Mouse (Mus musculus) hindbrain, embryonic 11.5 days (tissue): ENCODE results near the gene Abl1. TPM values are rescaled to one million over a fixed set of nuclear protein-coding genes. Genes with fewer than 3 reads are reported as not detected.

Experiments used
- ATAC-seq: fragments of 200-750 bp; cut with Nextera tagmentation; 2 replicates; pipeline ENCODE4 v1.8.0; 2017; ENCODE audit warnings: mild to moderate bottlenecking, moderate TSS enrichment, moderate library complexity; ENCODE audit not compliant: low FRiP score
- DNase-seq: peaks from one replicate; pipeline ENCODE4 v3.0.0-alpha.2; 2015; ENCODE audit warnings: low spot score
- H3K27ac ChIP-seq: fragments of 300-500 bp; sonication (generic); 2 replicates; pipeline ENCODE4 v1.5.1; 2014; ENCODE audit warnings: mild to moderate bottlenecking, low read depth, low read length
- H3K27me3 ChIP-seq: fragments of 300-500 bp; sonication (generic); 2 replicates; pipeline ENCODE4 v1.6.1; 2014; ENCODE audit warnings: mild to moderate bottlenecking, low read length, moderate library complexity, mixed read lengths; ENCODE audit not compliant: control insufficient read depth, insufficient read depth
- H3K36me3 ChIP-seq: fragments of 300-500 bp; sonication (generic); 2 replicates; pipeline ENCODE4 v1.6.1; 2014; ENCODE audit warnings: mild to moderate bottlenecking, low read length, moderate library complexity, mixed read lengths; ENCODE audit not compliant: control insufficient read depth, insufficient read depth
- H3K4me1 ChIP-seq: fragments of 300-500 bp; sonication (generic); replicated peaks from 2 replicates; pipeline ENCODE4 v1.6.1; 2014; ENCODE audit warnings: low read length, mixed read lengths; ENCODE audit not compliant: control insufficient read depth, insufficient read depth
- H3K4me2 ChIP-seq: fragments of 300-500 bp; sonication (generic); replicated peaks from 2 replicates; pipeline ENCODE4 v1.6.1; 2014; ENCODE audit warnings: mild to moderate bottlenecking, low read depth, low read length
- H3K4me3 ChIP-seq: fragments of 300-500 bp; sonication (generic); 2 replicates; pipeline ENCODE4 v1.5.1; 2014; ENCODE audit warnings: low read depth, low read length
- H3K9ac ChIP-seq: fragments of 300-500 bp; sonication (generic); 2 replicates; pipeline ENCODE4 v1.6.1; 2014; ENCODE audit warnings: low read depth, low read length
- H3K9me3 ChIP-seq: fragments of 300-500 bp; sonication (generic); 2 replicates; pipeline ENCODE4 v1.6.1; 2016; ENCODE audit warnings: low read length; ENCODE audit not compliant: control insufficient read depth
- WGBS: fragments of 180-500 bp; shearing (Covaris S2); extraction: QIAGEN DNeasy Blood & Tissue Kit; methylation state at CpG from one replicate; pipeline ENCODE4 v1.1.7; 2014; 5-methylcytosine and 5-hydroxymethylcytosine counted together
- polyA plus RNA-seq: library from polyadenylated mRNA; unstranded; fragments of >200 nt; fragmentation: Nextera tagmentation; extraction: Ambion mirVana; gene quantifications from 2 replicates; pipeline ENCODE4 v1.2.1, GENCODE M21; 2014

Abl1 gene
- polyA plus RNA-seq, 1 experiment from 2014 or later: 28.6 TPM

DNA sequence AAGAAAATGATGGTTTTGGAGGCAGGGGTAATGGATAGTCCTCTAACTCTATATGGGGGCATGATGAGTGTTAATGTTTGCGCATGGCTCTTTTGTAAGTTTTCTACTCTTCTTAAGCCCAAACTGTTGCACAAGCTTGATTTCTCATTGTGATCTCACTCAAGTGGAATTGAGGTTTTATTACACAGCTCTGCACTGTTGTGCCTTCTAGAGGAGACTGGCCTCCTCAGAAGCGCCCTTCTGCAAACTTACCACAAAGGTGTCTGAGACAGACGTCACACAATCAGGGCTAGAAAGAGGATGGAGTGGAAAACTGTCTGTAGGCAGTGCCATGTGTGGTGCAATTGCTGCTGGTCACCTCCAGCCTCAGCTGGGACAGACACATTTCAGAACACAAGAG, 88.3 kb downstream of the Abl1 start:
- H3K36me3 ChIP-seq: peaks cover 4% of the 10 kb centered on the region
- no peaks in the 10 kb centered on the region for H3K4me1 ChIP-seq
- H3K27me3 ChIP-seq: no peaks in the 10 kb centered on the region
- DNase-seq: no peak
- no peak overlapping the region for H3K27ac ChIP-seq
- no peak overlapping the region for H3K4me2 ChIP-seq
- H3K4me3 ChIP-seq: no peak overlapping the region
- no peak overlapping the region for H3K9ac ChIP-seq
- 95% methylated on average over 3 of the region's 3 CpGs for WGBS
- ATAC-seq: no peak
- H3K9me3 ChIP-seq: no peaks in the 10 kb centered on the region

DNA sequence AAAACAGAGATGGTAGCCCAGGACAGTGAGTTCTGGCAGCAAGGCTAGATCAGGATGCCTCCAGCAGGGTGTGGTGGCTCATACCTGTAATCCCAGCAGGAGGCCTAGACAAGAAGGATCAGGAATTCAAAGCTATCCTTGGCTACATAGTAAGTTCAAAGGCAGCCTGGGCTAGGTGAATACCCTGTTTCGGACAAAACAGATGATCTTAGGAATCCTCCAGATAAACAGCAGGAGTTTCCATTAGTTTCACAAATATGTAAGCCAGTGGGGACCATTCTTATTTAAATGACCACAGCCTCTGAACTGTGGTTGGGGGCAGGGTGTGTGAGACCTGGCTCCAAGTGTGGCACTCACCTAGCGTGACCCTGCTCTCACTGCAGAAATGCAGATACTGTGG, 91.1 kb downstream of the Abl1 start:
- Histone ChIP-seq H3K27ac (no peak overlapping the region), H3K9ac (no peak overlapping the region), H3K27me3 (no peaks in the 10 kb centered on the region), H3K9me3 (no peaks in the 10 kb centered on the region), H3K4me2 (no peak overlapping the region), H3K4me1 (no peaks in the 10 kb centered on the region), H3K4me3 (no peak overlapping the region), H3K36me3 (peaks cover 4% of the 10 kb centered on the region)
- ATAC-seq (no peak), DNase-seq (no peak)
- 82% methylated on average over 2 of the region's 2 CpGs for WGBS

DNA sequence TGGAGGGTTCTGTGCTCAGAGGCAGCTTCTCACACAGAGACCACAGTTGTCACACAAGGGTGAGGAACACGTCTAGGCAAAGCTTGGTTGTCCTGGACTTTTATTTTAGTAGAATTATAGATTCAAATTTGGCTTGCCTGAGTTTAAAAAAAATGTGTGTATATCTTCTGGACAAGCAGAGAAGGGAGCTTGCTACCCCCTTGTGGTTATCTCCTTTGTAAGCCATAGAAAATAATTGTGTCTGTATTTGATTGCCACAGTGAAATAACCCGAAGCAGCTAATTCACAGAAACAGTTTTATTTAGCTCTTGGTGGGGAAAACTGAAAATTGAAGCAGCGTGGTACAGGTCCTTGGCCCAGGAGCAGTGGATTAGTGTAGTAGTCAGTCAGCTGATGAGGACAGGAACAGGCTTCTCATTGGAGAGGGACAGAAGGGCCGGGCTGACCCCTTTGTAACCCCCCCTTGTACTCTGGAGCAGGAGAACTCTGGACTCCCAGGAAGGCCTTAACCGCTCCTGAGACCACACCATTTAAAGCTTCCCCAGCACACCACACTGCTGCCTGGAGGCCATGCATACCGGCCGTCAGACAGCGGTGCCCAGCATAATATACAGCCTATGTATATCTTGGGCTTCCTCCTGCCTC, 94.9 kb downstream of the Abl1 start:
- peaks cover 10% of the 10 kb centered on the region for H3K36me3 ChIP-seq
- WGBS: 76% methylated on average over 8 of the region's 8 CpGs
- H3K4me1 ChIP-seq: no peaks in the 10 kb centered on the region
- H3K9me3 ChIP-seq: no peaks in the 10 kb centered on the region
- DNase-seq (no peak), ATAC-seq (no peak)
- H3K27me3 ChIP-seq: no peaks in the 10 kb centered on the region
- no peak overlapping the region for H3K4me2 ChIP-seq
- no peak overlapping the region for H3K9ac ChIP-seq
- H3K27ac ChIP-seq: no peak overlapping the region
- H3K4me3 ChIP-seq: no peak overlapping the region

DNA sequence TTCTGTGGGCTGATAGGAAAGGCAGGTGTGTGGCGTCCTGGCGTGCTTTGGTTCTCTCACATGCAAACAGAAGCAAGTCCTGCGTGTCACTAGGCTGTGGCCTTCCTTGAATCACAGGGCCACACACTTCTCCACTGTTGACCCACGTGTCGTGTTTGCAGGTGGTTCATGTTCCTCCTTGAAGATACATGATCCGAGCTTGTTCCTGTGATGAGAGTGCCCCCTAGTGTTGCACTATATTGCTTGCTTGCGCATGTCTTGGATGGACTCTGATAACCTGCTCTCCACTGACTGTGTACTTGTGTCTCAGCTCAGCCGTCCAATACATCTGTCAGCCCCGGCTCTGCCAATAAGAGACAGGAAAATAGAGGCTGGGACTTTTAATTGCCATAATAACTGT, 96.9 kb downstream of the Abl1 start:
- ATAC-seq: no peak
- no peaks in the 10 kb centered on the region for H3K9me3 ChIP-seq
- H3K36me3 ChIP-seq: peaks cover 9% of the 10 kb centered on the region
- no peaks in the 10 kb centered on the region for H3K27me3 ChIP-seq
- H3K4me3 ChIP-seq: no peak overlapping the region
- H3K4me2 ChIP-seq: no peak overlapping the region
- WGBS: 50% methylated on average over 9 of the region's 9 CpGs
- peak; percentile 80 for DNase-seq
- H3K9ac ChIP-seq: no peak overlapping the region
- H3K27ac ChIP-seq: no peak overlapping the region
- no peaks in the 10 kb centered on the region for H3K4me1 ChIP-seq

DNA sequence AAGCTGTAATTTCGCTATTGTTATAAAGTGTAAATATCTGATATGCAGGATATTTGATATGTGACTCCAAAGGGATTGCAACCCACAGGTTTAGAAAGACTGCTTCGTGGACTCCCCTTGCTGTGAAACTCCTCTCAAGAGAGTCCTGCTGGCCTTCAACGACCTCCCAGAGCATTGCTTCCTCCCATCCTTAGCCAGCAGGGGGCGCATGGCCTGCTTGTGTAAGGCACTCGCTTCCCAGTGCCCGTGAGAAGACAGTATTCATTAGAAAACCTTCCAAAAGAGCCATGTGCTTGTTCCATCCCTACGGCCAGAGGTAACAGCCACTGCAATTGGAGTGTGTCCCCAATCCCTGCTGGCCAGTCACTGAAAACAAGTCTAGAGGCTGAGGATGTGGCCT, 98.9 kb downstream of the Abl1 start:
- DNase-seq (peak; percentile 92), ATAC-seq (no peak)
- no peak overlapping the region for H3K9ac ChIP-seq
- H3K9me3 ChIP-seq: no peaks in the 10 kb centered on the region
- no peak overlapping the region for H3K27ac ChIP-seq
- H3K4me1 ChIP-seq: no peaks in the 10 kb centered on the region
- H3K36me3 ChIP-seq: peaks cover 12% of the 10 kb centered on the region; the same call in 1 of the 2 replicates
- 21% methylated on average over 7 of the region's 7 CpGs for WGBS
- no peak overlapping the region for H3K4me2 ChIP-seq
- H3K27me3 ChIP-seq: no peaks in the 10 kb centered on the region
- no peak overlapping the region for H3K4me3 ChIP-seq

DNA sequence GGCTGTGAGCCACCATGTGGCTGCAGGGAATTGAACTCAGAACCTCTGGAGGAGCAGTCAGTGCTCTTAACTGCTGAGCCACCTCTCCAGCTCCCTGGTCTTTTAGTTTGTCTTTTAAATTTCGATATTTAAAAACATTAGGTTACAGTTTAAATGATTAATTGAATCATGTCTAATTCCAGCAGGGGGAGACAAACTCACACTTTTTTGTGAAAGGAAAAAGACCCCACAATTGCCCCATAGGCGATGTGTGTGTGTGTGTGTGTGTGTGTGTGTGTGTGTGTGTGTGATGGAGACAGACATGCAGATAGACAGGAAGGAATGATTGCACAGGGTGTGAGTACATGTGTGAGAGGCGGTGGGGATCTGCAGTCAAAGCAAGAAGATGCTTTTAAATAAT, 100.1 kb downstream of the Abl1 start:
- Histone ChIP-seq H3K27ac (no peak overlapping the region), H3K36me3 (peaks cover 12% of the 10 kb centered on the region; the same call in 1 of the 2 replicates), H3K4me2 (no peak overlapping the region), H3K4me1 (no peaks in the 10 kb centered on the region), H3K4me3 (no peak overlapping the region), H3K27me3 (no peaks in the 10 kb centered on the region), H3K9ac (no peak overlapping the region), H3K9me3 (no peaks in the 10 kb centered on the region)
- 88% methylated on average over 3 of the region's 3 CpGs for WGBS
- ATAC-seq: no peak
- DNase-seq: no peak

DNA sequence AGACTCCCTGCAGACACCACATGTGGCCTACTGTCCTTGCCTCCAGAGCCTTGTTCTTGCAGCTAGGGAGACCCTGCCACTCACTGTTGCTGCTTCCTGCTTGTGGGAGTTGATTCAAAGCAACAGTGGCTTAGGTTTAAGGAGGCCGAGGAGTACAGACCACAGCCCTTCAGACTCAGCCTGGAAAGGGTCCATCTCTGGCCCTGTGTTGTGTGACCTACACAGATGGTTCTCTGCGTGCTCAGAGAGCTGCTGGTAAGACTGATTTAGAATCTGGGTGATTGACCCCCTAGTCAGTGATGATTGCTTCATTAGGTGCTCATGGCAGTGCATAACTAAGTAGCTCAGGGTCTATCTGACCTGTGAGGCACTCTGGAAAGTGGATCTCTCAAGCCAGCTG, 101.0 kb downstream of the Abl1 start:
- 89% methylated on average over 2 of the region's 2 CpGs for WGBS
- Histone ChIP-seq H3K27me3 (no peaks in the 10 kb centered on the region), H3K4me1 (no peaks in the 10 kb centered on the region), H3K9me3 (no peaks in the 10 kb centered on the region), H3K27ac (no peak overlapping the region), H3K4me3 (no peak overlapping the region), H3K9ac (no peak overlapping the region), H3K36me3 (peaks cover 12% of the 10 kb centered on the region; the same call in 1 of the 2 replicates), H3K4me2 (no peak overlapping the region)
- DNase-seq (no peak), ATAC-seq (no peak)

DNA sequence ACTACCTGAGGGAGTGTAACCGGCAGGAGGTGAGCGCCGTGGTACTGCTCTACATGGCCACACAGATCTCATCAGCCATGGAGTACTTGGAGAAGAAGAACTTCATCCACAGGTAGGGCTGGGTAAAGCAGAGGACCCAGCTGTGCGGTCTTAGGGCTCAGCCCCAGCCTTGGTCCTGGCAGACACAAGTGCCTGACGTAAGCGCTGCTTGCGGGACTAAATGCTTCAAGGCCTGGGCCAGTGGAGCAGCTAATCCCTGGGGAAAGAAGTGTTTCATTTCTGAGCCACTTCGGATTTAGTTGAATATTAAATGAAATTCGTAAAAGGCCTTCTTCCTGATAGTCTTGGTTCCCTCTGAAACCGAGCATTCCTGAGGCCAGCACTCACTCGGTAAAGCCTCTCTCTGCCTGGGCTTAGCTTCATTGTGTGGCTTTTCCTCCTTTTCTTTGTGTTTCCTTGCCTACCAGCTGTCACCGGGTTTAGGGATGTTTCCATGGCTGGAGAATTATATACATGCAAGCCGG, 102.6 kb downstream of the Abl1 start:
- no peaks in the 10 kb centered on the region for H3K27me3 ChIP-seq
- H3K27ac ChIP-seq: no peak overlapping the region
- no peak for DNase-seq

DNA sequence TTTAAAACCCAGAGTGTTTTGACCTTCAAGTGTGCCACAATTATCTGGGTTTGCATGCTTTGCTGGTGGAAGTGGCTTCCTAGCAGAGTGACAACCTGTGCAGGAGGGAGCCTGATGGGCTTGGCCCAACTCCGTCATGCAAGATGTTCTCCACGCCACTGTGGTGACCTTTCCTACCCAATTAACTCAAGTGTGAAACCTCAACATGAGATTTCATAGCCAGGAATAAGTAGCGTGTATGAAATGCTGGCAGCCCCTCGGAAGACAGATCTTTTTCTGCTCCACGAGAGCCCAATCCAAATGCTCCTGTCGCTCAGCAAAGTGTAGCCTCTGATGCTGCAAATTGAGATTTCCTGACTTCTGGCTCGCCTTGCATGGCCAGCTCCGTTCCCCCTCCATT, 103.1 kb downstream of the Abl1 start:
- H3K4me3 ChIP-seq: no peak overlapping the region
- no peak overlapping the region for H3K27ac ChIP-seq
- ATAC-seq (no peak), DNase-seq (no peak)
- 94% methylated on average over 8 of the region's 8 CpGs for WGBS
- no peaks in the 10 kb centered on the region for H3K4me1 ChIP-seq
- H3K27me3 ChIP-seq: no peaks in the 10 kb centered on the region
- peaks cover 10% of the 10 kb centered on the region for H3K36me3 ChIP-seq
- no peak overlapping the region for H3K9ac ChIP-seq
- no peak overlapping the region for H3K4me2 ChIP-seq
- no peaks in the 10 kb centered on the region for H3K9me3 ChIP-seq

More for the DNA sequence above, 102.6 kb downstream of the Abl1 start:
- Histone ChIP-seq H3K36me3 (peaks cover 13% of the 10 kb centered on the region), H3K4me3 (no peak overlapping the region), H3K4me2 (no peak overlapping the region), H3K9me3 (no peaks in the 10 kb centered on the region), H3K4me1 (no peaks in the 10 kb centered on the region), H3K9ac (no peak overlapping the region)
- ATAC-seq: no peak
- 90% methylated on average over 13 of the region's 13 CpGs for WGBS
